Mouse (Mus musculus): ENCODE measurements around the gene Rab28.

The Rab28 gene

GRCm38 (mm10) chr5:41627224-41628144 lies 80.5 kb downstream of the Rab28 start:
- DNase-seq (ENCODE audit: low spot score in 2 of 2), result no peak

GRCm38 (mm10) chr5:41625544-41625943 lies 82.4 kb downstream of the Rab28 start:
- DNase-seq (ENCODE audit: low spot score in 2 of 2), result no peak

- DNase-seq (ENCODE audit: low spot score in 2 of 2), result no peak
Measured at GRCm38 (mm10) chr5:41621748-41622147, 86.2 kb downstream of the Rab28 start.

- DNase-seq (ENCODE audit: low spot score in 2 of 2), result no peak
Measured at GRCm38 (mm10) chr5:41618966-41619365, 89.0 kb downstream of the Rab28 start.

GRCm38 (mm10) chr5:41610447-41611030 lies 97.4 kb downstream of the Rab28 start:
- no peak for DNase-seq (ENCODE audit: low spot score in 2 of 2)

GRCm38 (mm10) chr5:41596242-41597117 lies 111.5 kb downstream of the Rab28 start:
- no peak for DNase-seq (ENCODE audit: low spot score in 2 of 2)

GRCm38 (mm10) chr5:41595199-41595598 lies 112.8 kb downstream of the Rab28 start:
- no peak for DNase-seq (ENCODE audit: low spot score in 2 of 2)

GRCm38 (mm10) chr5:41578051-41578450 lies 129.9 kb downstream of the Rab28 start:
- DNase-seq (ENCODE audit: low spot score in 2 of 2), result no peak
